Mouse (Mus musculus): ENCODE results near the gene Pnkp. TPM values are rescaled to one million over a fixed set of nuclear protein-coding genes. Genes with fewer than 3 reads are reported as not detected.
A peak's percentile ranks its signal among the peaks of the same experiment; 100 is the strongest.

The Pnkp gene
- polyA plus RNA-seq, 1 experiment from 2014 or later, result 41.3 TPM

GRCm38 (mm10) chr7:44891611-44892010 lies 34.7 kb downstream of the Pnkp start:
- Histone ChIP-seq H3K4me3 (ENCODE audit: low read depth, low read length) (peak overlapping the region; percentile 84), H3K4me2 (replicated peaks; ENCODE audit: low read depth, low read length) (peak overlapping the region; percentile 91), H3K27me3 (replicated peaks; ENCODE audit: insufficient read depth, low read length) (no peaks in the 10 kb centered on the region), H3K36me3 (ENCODE audit: insufficient read depth, low read length) (no peaks in the 10 kb centered on the region), H3K9me3 (ENCODE audit: low read length) (no peaks in the 10 kb centered on the region), H3K4me1 (ENCODE audit: insufficient read depth, low read depth, low read length) (peaks cover 7% of the 10 kb centered on the region; the same call in 1 of the 2 replicates), H3K27ac (ENCODE audit: low read length) (peak overlapping the region; percentile 97), H3K9ac (replicated peaks; ENCODE audit: low read depth) (peak overlapping the region; percentile 85)
- TF ChIP-seq EP300 (IDR thresholded peaks at IDR 0.05) (no peak), CTCF (IDR thresholded peaks at IDR 0.05) (no peak)
- 11% methylated on average over 6 of the region's 6 CpGs for WGBS
- no peak for ATAC-seq
- no peak for DNase-seq (ENCODE audit: low spot score)

DNA sequence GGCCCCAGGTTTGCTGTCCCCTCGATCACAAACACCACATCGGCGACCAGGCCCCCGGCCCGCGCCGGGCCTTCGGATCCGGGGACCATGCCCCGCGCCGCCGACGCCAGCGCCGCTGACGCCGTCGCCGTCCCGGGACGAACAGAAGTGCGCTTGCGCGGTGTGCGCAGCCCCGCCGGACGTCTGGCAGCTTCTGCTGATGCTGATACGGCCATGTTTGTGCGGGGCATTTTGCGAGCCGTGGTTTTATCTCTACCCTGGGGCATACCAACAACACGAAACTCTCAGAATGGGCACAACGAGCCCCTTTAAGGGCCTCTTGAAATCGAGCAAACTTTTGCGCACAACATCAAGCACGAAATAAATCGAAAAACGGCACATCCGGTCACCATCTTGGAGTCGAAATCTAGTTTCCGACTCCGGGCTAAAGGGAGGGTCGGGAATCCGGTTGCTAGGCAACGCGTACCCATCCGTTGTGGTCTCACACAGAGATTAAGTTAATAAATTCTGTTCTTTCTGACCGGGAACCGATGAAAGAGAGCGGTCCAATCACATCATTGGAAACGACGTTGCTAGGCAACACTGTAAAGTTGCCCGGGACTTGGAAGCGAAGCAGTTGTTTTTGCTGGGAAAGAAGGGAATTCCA lies 35.5 kb downstream of the Pnkp start, which contains the start of gene Med25:
TSS of gene Med25 (minus strand) at position 437 of the 646 bp plus-strand sequence.
- H3K4me1 ChIP-seq (ENCODE audit: insufficient read depth, low read depth, low read length), result peaks cover 12% of the 10 kb centered on the region; the same call in 1 of the 2 replicates
- ATAC-seq (peak; percentile 76), DNase-seq (ENCODE audit: low spot score) (peak; percentile 98)

GRCm38 (mm10) chr7:44893197-44893596 lies 36.3 kb downstream of the Pnkp start:
- no peaks in the 10 kb centered on the region for H3K9me3 ChIP-seq (ENCODE audit: low read length)
- H3K27ac ChIP-seq (ENCODE audit: low read length), result peak overlapping the region; percentile 33; the same call in 1 of the 2 replicates
- H3K4me2 ChIP-seq (replicated peaks; ENCODE audit: low read depth, low read length), result peak overlapping the region; percentile 91; the same call in 1 of the 2 replicates
- H3K4me3 ChIP-seq (ENCODE audit: low read depth, low read length), result peak overlapping the region; percentile 84; the same call in 1 of the 2 replicates
- ATAC-seq (no peak), DNase-seq (ENCODE audit: low spot score) (no peak)
- H3K36me3 ChIP-seq (ENCODE audit: insufficient read depth, low read length), result no peaks in the 10 kb centered on the region
- 18% methylated on average over 8 of the region's 8 CpGs for WGBS
- TF ChIP-seq CTCF (IDR thresholded peaks at IDR 0.05) (no peak), EP300 (IDR thresholded peaks at IDR 0.05) (no peak)
- H3K9ac ChIP-seq (replicated peaks; ENCODE audit: low read depth), result no peak overlapping the region
- peaks cover 12% of the 10 kb centered on the region; the same call in 1 of the 2 replicates for H3K4me1 ChIP-seq (ENCODE audit: insufficient read depth, low read depth, low read length)
- H3K27me3 ChIP-seq (replicated peaks; ENCODE audit: insufficient read depth, low read length), result no peaks in the 10 kb centered on the region

More for the DNA sequence above, 35.5 kb downstream of the Pnkp start, which contains the start of gene Med25:
- no peaks in the 10 kb centered on the region for H3K27me3 ChIP-seq (replicated peaks; ENCODE audit: insufficient read depth, low read length)
- WGBS, result under 1% methylated on average over 54 of the region's 56 CpGs
- no peaks in the 10 kb centered on the region for H3K9me3 ChIP-seq (ENCODE audit: low read length)
- peak within 1 kb of the TSS; percentile 84 for H3K4me3 ChIP-seq (ENCODE audit: low read depth, low read length)
- TF ChIP-seq EP300 (IDR thresholded peaks at IDR 0.05) (peak; percentile 63; the same call in 1 of the 2 replicates), CTCF (IDR thresholded peaks at IDR 0.05) (no peak)
- peak within 1 kb of the TSS; percentile 91 for H3K4me2 ChIP-seq (replicated peaks; ENCODE audit: low read depth, low read length)
- no peaks in the 10 kb centered on the region for H3K36me3 ChIP-seq (ENCODE audit: insufficient read depth, low read length)
- H3K27ac ChIP-seq (ENCODE audit: low read length), result peak within 1 kb of the TSS; percentile 97
- H3K9ac ChIP-seq (replicated peaks; ENCODE audit: low read depth), result peak within 1 kb of the TSS; percentile 85

DNA sequence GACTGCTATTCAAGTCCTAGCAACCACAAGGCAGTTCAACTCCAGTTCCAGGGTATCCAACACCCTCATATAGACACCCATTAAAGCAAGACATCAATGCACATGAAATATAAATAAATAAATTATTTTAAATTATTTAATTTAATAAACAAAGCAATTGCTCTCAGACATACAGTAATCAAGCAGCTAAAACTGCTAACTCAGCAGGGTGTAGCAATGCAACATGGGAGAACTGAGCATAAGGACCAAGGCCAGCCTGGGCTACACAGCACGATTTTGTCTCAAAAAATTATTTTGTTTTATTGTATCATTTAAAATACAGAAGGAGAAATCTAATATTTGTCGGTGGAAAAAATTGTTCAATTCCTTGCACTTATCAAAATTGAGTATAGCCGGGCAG lies 37.2 kb downstream of the Pnkp start:
- H3K36me3 ChIP-seq (ENCODE audit: insufficient read depth, low read length), result no peaks in the 10 kb centered on the region
- 83% methylated on average over 3 of the region's 3 CpGs for WGBS
- H3K4me1 ChIP-seq (ENCODE audit: insufficient read depth, low read depth, low read length), result peaks cover 12% of the 10 kb centered on the region; the same call in 1 of the 2 replicates
- TF ChIP-seq CTCF (IDR thresholded peaks at IDR 0.05) (no peak), EP300 (IDR thresholded peaks at IDR 0.05) (no peak)
- H3K9me3 ChIP-seq (ENCODE audit: low read length), result no peaks in the 10 kb centered on the region
- H3K9ac ChIP-seq (replicated peaks; ENCODE audit: low read depth), result no peak overlapping the region
- no peak overlapping the region for H3K27ac ChIP-seq (ENCODE audit: low read length)
- H3K4me2 ChIP-seq (replicated peaks; ENCODE audit: low read depth, low read length), result no peak overlapping the region
- no peaks in the 10 kb centered on the region for H3K27me3 ChIP-seq (replicated peaks; ENCODE audit: insufficient read depth, low read length)
- ATAC-seq (no peak), DNase-seq (ENCODE audit: low spot score) (no peak)
- no peak overlapping the region for H3K4me3 ChIP-seq (ENCODE audit: low read depth, low read length)

DNA sequence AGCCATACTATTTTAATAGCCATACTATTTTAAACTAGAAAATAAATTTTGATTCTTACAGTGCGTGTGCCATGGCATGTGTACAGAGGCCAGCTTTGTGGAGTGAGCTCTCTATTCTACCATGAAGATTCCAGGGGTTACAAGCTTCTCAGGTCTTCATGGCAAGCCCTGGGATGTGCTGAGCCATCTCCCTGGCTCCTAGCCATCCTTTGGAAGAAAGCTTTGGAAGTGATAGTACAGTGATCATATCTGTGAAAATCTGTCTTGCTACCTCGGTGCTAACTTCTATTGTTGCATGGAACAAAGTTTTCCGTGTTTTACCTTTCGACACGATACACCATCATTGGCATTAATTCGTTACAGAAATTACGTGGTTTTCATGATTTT lies 38.3 kb downstream of the Pnkp start:
- H3K27ac ChIP-seq (ENCODE audit: low read length), result peak overlapping the region; percentile 73; the same call in 1 of the 2 replicates
- ATAC-seq (no peak), DNase-seq (ENCODE audit: low spot score) (no peak)
- peak overlapping the region; percentile 70 for H3K4me2 ChIP-seq (replicated peaks; ENCODE audit: low read depth, low read length)
- TF ChIP-seq EP300 (IDR thresholded peaks at IDR 0.05) (no peak), CTCF (IDR thresholded peaks at IDR 0.05) (no peak)
- H3K4me1 ChIP-seq (ENCODE audit: insufficient read depth, low read depth, low read length), result peaks cover 12% of the 10 kb centered on the region; the same call in 1 of the 2 replicates
- H3K9me3 ChIP-seq (ENCODE audit: low read length), result no peaks in the 10 kb centered on the region
- no peak overlapping the region for H3K9ac ChIP-seq (replicated peaks; ENCODE audit: low read depth)
- 64% methylated on average over 7 of the region's 7 CpGs for WGBS
- H3K4me3 ChIP-seq (ENCODE audit: low read depth, low read length), result 0 out of 2 replicates have a peak overlapping the region, but pooled peaks have one; percentile 53
- H3K27me3 ChIP-seq (replicated peaks; ENCODE audit: insufficient read depth, low read length), result no peaks in the 10 kb centered on the region
- H3K36me3 ChIP-seq (ENCODE audit: insufficient read depth, low read length), result no peaks in the 10 kb centered on the region

DNA sequence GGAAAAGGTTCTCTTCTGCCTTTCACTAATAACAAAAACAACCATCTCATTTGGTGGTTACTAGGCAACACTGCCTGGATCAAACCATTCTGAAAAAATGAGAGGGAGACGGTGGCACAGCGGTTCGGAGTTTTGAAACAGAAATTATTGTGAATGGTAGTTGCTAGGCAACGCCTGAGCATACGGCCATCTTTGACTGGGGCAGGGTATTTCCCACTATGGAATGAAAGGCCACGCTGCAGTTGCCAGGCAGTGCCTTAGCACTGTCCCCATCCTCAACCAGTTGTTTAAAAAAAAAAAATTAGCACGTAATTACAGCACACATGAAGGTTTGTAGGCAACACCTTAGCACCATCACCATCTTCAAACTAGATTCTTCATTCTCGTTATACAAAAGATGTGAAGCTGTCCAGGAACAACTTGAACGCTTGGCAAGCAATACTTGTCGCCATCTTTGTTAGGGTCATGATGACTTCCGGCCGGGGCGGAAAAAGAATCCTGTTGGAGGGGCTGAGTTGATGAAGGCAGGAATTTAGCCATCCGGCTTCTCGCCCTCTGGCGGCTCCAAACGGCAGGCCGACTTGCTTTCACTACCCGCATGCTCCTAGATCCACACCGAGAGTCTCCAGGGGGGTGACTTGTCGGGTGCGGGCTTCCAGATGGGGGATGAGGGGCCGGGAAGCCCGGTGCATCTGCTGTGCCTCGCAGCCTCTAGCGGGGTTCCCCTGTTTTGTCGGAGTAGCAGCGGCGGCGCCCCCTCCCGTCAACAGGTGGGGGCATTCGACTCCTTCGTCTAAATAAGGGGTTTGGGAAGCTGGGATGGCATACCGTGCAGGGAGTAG lies 38.9 kb downstream of the Pnkp start, which contains the start of gene Fuz:
TSS of gene Fuz (plus strand) at position 487 of the 842 bp plus-strand sequence.
- Histone ChIP-seq H3K27ac (ENCODE audit: low read length) (peak within 1 kb of the TSS; percentile 73), H3K4me3 (ENCODE audit: low read depth, low read length) (peak within 1 kb of the TSS; percentile 53), H3K9me3 (ENCODE audit: low read length) (no peaks in the 10 kb centered on the region), H3K4me1 (ENCODE audit: insufficient read depth, low read depth, low read length) (peaks cover 12% of the 10 kb centered on the region; the same call in 1 of the 2 replicates), H3K27me3 (replicated peaks; ENCODE audit: insufficient read depth, low read length) (no peaks in the 10 kb centered on the region), H3K36me3 (ENCODE audit: insufficient read depth, low read length) (no peaks in the 10 kb centered on the region), H3K9ac (replicated peaks; ENCODE audit: low read depth) (peak within 1 kb of the TSS; percentile 45; the same call in 1 of the 2 replicates), H3K4me2 (replicated peaks; ENCODE audit: low read depth, low read length) (peak within 1 kb of the TSS; percentile 70)
- WGBS, result 3% methylated on average over 34 of the region's 34 CpGs
- TF ChIP-seq EP300 (IDR thresholded peaks at IDR 0.05), result peak; percentile 70
- TF ChIP-seq CTCF (IDR thresholded peaks at IDR 0.05), result peak; percentile 76
- ATAC-seq (peak; percentile 74), DNase-seq (ENCODE audit: low spot score) (peak; percentile 98)

All from lung, postnatal 0 days (tissue).